Mouse (Mus musculus) hindbrain, embryonic 16.5 days (tissue): ENCODE data around the gene Tcta. TPM values are rescaled to one million over a fixed set of nuclear protein-coding genes. Genes with fewer than 3 reads are reported as not detected.
A peak's percentile ranks its signal among the peaks of the same experiment; 100 is the strongest.

Experiments used
- ATAC-seq: fragments of 200-750 bp; cut with Nextera tagmentation; 2 replicates; pipeline ENCODE4 v1.8.0; 2017; ENCODE audit warnings: moderate TSS enrichment, moderate library complexity
- H3K27ac ChIP-seq: fragments of 300-500 bp; sonication (generic); 2 replicates; pipeline ENCODE4 v1.5.1; 2014; ENCODE audit warnings: low read depth, mild to moderate bottlenecking, control low read depth, low read length, moderate library complexity
- H3K27me3 ChIP-seq: fragments of 300-500 bp; sonication (generic); replicated peaks from 2 replicates; pipeline ENCODE4 v1.6.1; 2014; ENCODE audit warnings: low read length; ENCODE audit not compliant: control insufficient read depth, insufficient read depth
- H3K36me3 ChIP-seq: fragments of 300-500 bp; sonication (generic); 2 replicates; pipeline ENCODE4 v1.6.1; 2014; ENCODE audit warnings: mild to moderate bottlenecking, low read length, moderate library complexity, mixed read lengths; ENCODE audit not compliant: control insufficient read depth, insufficient read depth
- H3K4me1 ChIP-seq: fragments of 300-500 bp; sonication (generic); 2 replicates; pipeline ENCODE4 v1.6.1; 2014; ENCODE audit warnings: low read depth, low read length; ENCODE audit not compliant: control insufficient read depth, insufficient read depth
- H3K4me2 ChIP-seq: fragments of 300-500 bp; sonication (generic); 2 replicates; pipeline ENCODE4 v1.6.1; 2014; ENCODE audit warnings: mild to moderate bottlenecking, low read length, control low read depth, moderate library complexity
- H3K4me3 ChIP-seq: fragments of 300-500 bp; sonication (generic); 2 replicates; pipeline ENCODE4 v1.5.1; 2014; ENCODE audit warnings: mild to moderate bottlenecking, low read length, control low read depth, moderate library complexity
- H3K9ac ChIP-seq: fragments of 300-500 bp; sonication (generic); 2 replicates; pipeline ENCODE4 v1.6.1; 2014; ENCODE audit warnings: low read depth, mild to moderate bottlenecking, control low read depth, low read length, moderate library complexity
- H3K9me3 ChIP-seq: fragments of 300-500 bp; sonication (generic); 2 replicates; pipeline ENCODE4 v1.6.1; 2014; ENCODE audit warnings: mild to moderate bottlenecking, low read length, moderate library complexity; ENCODE audit not compliant: control insufficient read depth
- WGBS: fragments of 180-500 bp; shearing (Covaris S2); extraction: QIAGEN DNeasy Blood & Tissue Kit; methylation state at CpG from one replicate; pipeline ENCODE4 v1.1.7; 2014; 5-methylcytosine and 5-hydroxymethylcytosine counted together
- polyA plus RNA-seq: library from polyadenylated mRNA; unstranded; fragments of >200 nt; fragmentation: Nextera tagmentation; extraction: Ambion mirVana; gene quantifications from 2 replicates; pipeline ENCODE4 v1.2.1, GENCODE M21; 2015

The Tcta gene
- polyA plus RNA-seq, 1 experiment from 2014 or later = 57.2 TPM

GRCm38 (mm10) chr9:108264191-108264921 lies 41.6 kb downstream of the Tcta start:
- Histone ChIP-seq H3K27ac (peak overlapping the region; percentile 82), H3K4me3 (peak overlapping the region; percentile 98), H3K36me3 (no peaks in the 10 kb centered on the region), H3K4me1 (peaks cover 20% of the 10 kb centered on the region), H3K4me2 (peak overlapping the region; percentile 84), H3K9ac (peak overlapping the region; percentile 63), H3K9me3 (no peaks in the 10 kb centered on the region), H3K27me3 (no peaks in the 10 kb centered on the region)
- ATAC-seq = no peak; the same call in 1 of the 2 replicates
- 17% methylated on average over 9 of the region's 10 CpGs for WGBS

- peak; percentile 99 for ATAC-seq
- Histone ChIP-seq H3K36me3 (no peaks in the 10 kb centered on the region), H3K4me2 (peak within 1 kb of the TSS; percentile 84), H3K9me3 (no peaks in the 10 kb centered on the region), H3K4me1 (peaks cover 20% of the 10 kb centered on the region), H3K27me3 (no peaks in the 10 kb centered on the region), H3K9ac (peak within 1 kb of the TSS; percentile 94), H3K4me3 (peak within 1 kb of the TSS; percentile 98), H3K27ac (peak within 1 kb of the TSS; percentile 95)
- WGBS = 1% methylated on average over 31 of the region's 71 CpGs
Observed at GRCm38 (mm10) chr9:108263690-108264190, 42.2 kb downstream of the Tcta start, which contains the start of gene Dag1. Gene Dag1, minus strand, starts transcription at chr9:108263958.

GRCm38 (mm10) chr9:108263131-108263681 lies 42.8 kb downstream of the Tcta start:
- Histone ChIP-seq H3K27ac (peak overlapping the region; percentile 95), H3K4me2 (peak overlapping the region; percentile 84), H3K9ac (peak overlapping the region; percentile 94), H3K36me3 (no peaks in the 10 kb centered on the region), H3K27me3 (no peaks in the 10 kb centered on the region), H3K4me3 (peak overlapping the region; percentile 98), H3K9me3 (no peaks in the 10 kb centered on the region), H3K4me1 (peaks cover 20% of the 10 kb centered on the region)
- peak; percentile 62 for ATAC-seq
- WGBS = under 1% methylated on average over 52 of the region's 62 CpGs

GRCm38 (mm10) chr9:108262494-108263049 lies 43.4 kb downstream of the Tcta start:
- peaks cover 20% of the 10 kb centered on the region for H3K4me1 ChIP-seq
- H3K9ac ChIP-seq = peak overlapping the region; percentile 94
- ATAC-seq = no peak
- no peaks in the 10 kb centered on the region for H3K36me3 ChIP-seq
- peak overlapping the region; percentile 84 for H3K4me2 ChIP-seq
- no peaks in the 10 kb centered on the region for H3K27me3 ChIP-seq
- 39% methylated on average over 11 of the region's 11 CpGs for WGBS
- H3K27ac ChIP-seq = peak overlapping the region; percentile 95; the same call in 1 of the 2 replicates
- no peaks in the 10 kb centered on the region for H3K9me3 ChIP-seq
- peak overlapping the region; percentile 98 for H3K4me3 ChIP-seq

- H3K4me1 ChIP-seq = peaks cover 20% of the 10 kb centered on the region
- no peak for ATAC-seq
- H3K4me3 ChIP-seq = peak overlapping the region; percentile 98
- H3K27ac ChIP-seq = no peak overlapping the region
- peak overlapping the region; percentile 84 for H3K4me2 ChIP-seq
- H3K9me3 ChIP-seq = no peaks in the 10 kb centered on the region
- H3K9ac ChIP-seq = peak overlapping the region; percentile 27
- whole genome bisulfite sequencing = 79% methylated on average over 7 of the region's 7 CpGs
- H3K36me3 ChIP-seq = no peaks in the 10 kb centered on the region
- H3K27me3 ChIP-seq = no peaks in the 10 kb centered on the region
Observed at GRCm38 (mm10) chr9:108261865-108262264, 44.1 kb downstream of the Tcta start.

GRCm38 (mm10) chr9:108260526-108260925 lies 45.4 kb downstream of the Tcta start:
- H3K27me3 ChIP-seq = no peaks in the 10 kb centered on the region
- no peak for ATAC-seq
- H3K36me3 ChIP-seq = no peaks in the 10 kb centered on the region

More at GRCm38 (mm10) chr9:108260526-108260925, 45.4 kb downstream of the Tcta start:
- Histone ChIP-seq H3K9me3 (no peaks in the 10 kb centered on the region), H3K4me3 (no peak overlapping the region), H3K9ac (no peak overlapping the region), H3K27ac (no peak overlapping the region), H3K4me2 (no peak overlapping the region), H3K4me1 (peaks cover 20% of the 10 kb centered on the region)
- 90% methylated on average over 4 of the region's 4 CpGs for WGBS

Other genes starting within 250 kb of the Tcta start
- not detected in 2 replicates for gene Mst1, start 225.7 kb downstream of the Tcta start, polyA plus RNA-seq
- 47.6 and 53.9 TPM in 2 replicates for gene Rnf123, start 222.8 kb downstream of the Tcta start, polyA plus RNA-seq
- 58.6 and 60.9 TPM in 2 replicates for gene Apeh, start 211.6 kb downstream of the Tcta start, polyA plus RNA-seq
- gene Bsn, start 115.8 kb downstream of the Tcta start, polyA plus RNA-seq = 8.7 and 9.5 TPM in 2 replicates
- 75.4 and 90.0 TPM in 2 replicates for gene Dag1, start 42.2 kb downstream of the Tcta start, polyA plus RNA-seq
- 142 and 145 TPM in 2 replicates for gene Nicn1, start 15.7 kb downstream of the Tcta start, polyA plus RNA-seq
- 23.3 and 26.3 TPM in 2 replicates for gene Amt, start 9.3 kb downstream of the Tcta start, polyA plus RNA-seq
- 278 TPM in 2 replicates for gene Rhoa, start within 50 bp of the Tcta start, polyA plus RNA-seq
- gene Gpx1, start 32.7 kb upstream of the Tcta start, polyA plus RNA-seq = 451 and 453 TPM in 2 replicates
- 116 and 127 TPM in 2 replicates for gene Usp4, start 41.7 kb upstream of the Tcta start, polyA plus RNA-seq
- 1.5 and 2.7 TPM in 2 replicates for gene 1700102P08Rik, start 86.6 kb upstream of the Tcta start, polyA plus RNA-seq
- 1.6 and 1.7 TPM in 2 replicates for gene Ccdc36, start 122.3 kb upstream of the Tcta start, polyA plus RNA-seq
- not detected in 2 replicates for gene BC048562, start 130.3 kb upstream of the Tcta start, polyA plus RNA-seq
- 57.6 and 68.3 TPM in 2 replicates for gene Ccdc71, start 154.4 kb upstream of the Tcta start, polyA plus RNA-seq
- 54.8 and 68.6 TPM in 2 replicates for gene Klhdc8b, start 155.4 kb upstream of the Tcta start, polyA plus RNA-seq
- 17.1 and 26.5 TPM in 2 replicates for gene Lamb2, start 173.6 kb upstream of the Tcta start, polyA plus RNA-seq
- 56.3 and 71.4 TPM in 2 replicates for gene Usp19, start 184.4 kb upstream of the Tcta start, polyA plus RNA-seq
- gene Qars, start 201.5 kb upstream of the Tcta start, polyA plus RNA-seq = 62.3 and 64.6 TPM in 2 replicates
- gene Qrich1, start 210.6 kb upstream of the Tcta start, polyA plus RNA-seq = 106 and 126 TPM in 2 replicates